Mouse (Mus musculus) frontal cortex, adult (tissue): ENCODE measurements around the gene Prkaa1.

Experiments used
- ATAC-seq: cut with Nextera tagmentation; 2 replicates; pipeline ENCODE4 v1.9.2; 2017; ENCODE audit warnings: mild to moderate bottlenecking, moderate library complexity, mixed read lengths; ENCODE audit not compliant: low TSS enrichment

The Prkaa1 gene

GRCm38 (mm10) chr15:5143361-5144020 is at the start of gene Prkaa1:
Gene Prkaa1 (plus strand): TSS chr15:5143861.
- peak; percentile 85 for ATAC-seq

- no peak for ATAC-seq
These were observed 47.9 kb upstream of the Prkaa1 start for GRCm38 (mm10) chr15:5095534-5096301.

- ATAC-seq = no peak
These were observed 46.3 kb upstream of the Prkaa1 start for GRCm38 (mm10) chr15:5097376-5097775.

GRCm38 (mm10) chr15:5102312-5102711 is 41.3 kb upstream of the Prkaa1 start:
- ATAC-seq = no peak

- ATAC-seq = no peak
These were observed 37.8 kb upstream of the Prkaa1 start for GRCm38 (mm10) chr15:5105891-5106290.

GRCm38 (mm10) chr15:5106293-5106692 is 37.4 kb upstream of the Prkaa1 start:
- ATAC-seq = peak; percentile 50; the same call in 1 of the 2 replicates

- ATAC-seq = 0 out of 2 replicates have a peak, but pooled peaks have one; percentile 34
These were observed 35.7 kb upstream of the Prkaa1 start, which contains the start of gene Card6 for GRCm38 (mm10) chr15:5107686-5108654. Gene Card6 (minus strand): TSS chr15:5108539.

- ATAC-seq = no peak
These were observed 35.0 kb upstream of the Prkaa1 start for GRCm38 (mm10) chr15:5108655-5109040.

GRCm38 (mm10) chr15:5112651-5113050 is 31.0 kb upstream of the Prkaa1 start:
- no peak for ATAC-seq

GRCm38 (mm10) chr15:5115173-5115572 is 28.5 kb upstream of the Prkaa1 start:
- ATAC-seq = no peak

GRCm38 (mm10) chr15:5116270-5117030 is 27.2 kb upstream of the Prkaa1 start, which contains the start of gene Rpl37:
Gene Rpl37 (plus strand): TSS chr15:5116645.
- peak; percentile 96 for ATAC-seq

- ATAC-seq = no peak
These were observed 26.5 kb upstream of the Prkaa1 start for GRCm38 (mm10) chr15:5117031-5117601.

- no peak for ATAC-seq
These were observed 25.0 kb upstream of the Prkaa1 start for GRCm38 (mm10) chr15:5118626-5119025.

- ATAC-seq = no peak
These were observed 24.5 kb upstream of the Prkaa1 start for GRCm38 (mm10) chr15:5119192-5119591.

GRCm38 (mm10) chr15:5119707-5120106 is 24.0 kb upstream of the Prkaa1 start:
- ATAC-seq = no peak

GRCm38 (mm10) chr15:5121535-5122313 is 21.9 kb upstream of the Prkaa1 start:
- no peak for ATAC-seq

GRCm38 (mm10) chr15:5126456-5126855 is 17.2 kb upstream of the Prkaa1 start:
- ATAC-seq = no peak

GRCm38 (mm10) chr15:5127487-5127886 is 16.2 kb upstream of the Prkaa1 start:
- no peak for ATAC-seq

GRCm38 (mm10) chr15:5128176-5128940 is 15.3 kb upstream of the Prkaa1 start:
- no peak for ATAC-seq
